Comparison of ENCODE assay signal across 9 mouse cellular contexts in genomic region chr17:63413973-63414580, GRCm38 (mm10).
A peak's percentile ranks its signal among the peaks of the same experiment; 100 is the strongest.
DNase-seq lines count a peak whose midpoint lies in the region; ATAC-seq and TF ChIP-seq lines count a peak whose summit lies in the region.
"Had no signal": no experiment of that assay in that cellular context is flagged by ENCODE, and none has a peak within 500 bp of the region (broad histone marks: within the 10 kb centered on the region; RNA-seq: fewer than 3 reads in every experiment).

No protein-coding gene starts in this region.

- H3K9ac ChIP-seq in embryonic facial prominence, embryonic 14.5 days (ENCODE audit: low read depth, low read length): no peak overlapping the region

- ATAC-seq in embryonic facial prominence, embryonic 14.5 days (ENCODE audit: low read depth): no peak

- intact Hi-C loops in gastrocnemius, adult 2 months (cut with DNase I): loop anchor here (10.0 kb wide), 1 partner anchor 51 kb away; no protein-coding TSS in a partner anchor
- intact Hi-C loops in left cerebral cortex, postnatal 36 days (cut with DNase I): loop anchor here (5.0 kb wide), 1 partner anchor 92 kb away; no protein-coding TSS in a partner anchor

- no peaks in the 10 kb centered on the region for H3K27me3 ChIP-seq in embryonic facial prominence, embryonic 14.5 days (replicated peaks; ENCODE audit: control insufficient read depth, insufficient read depth, low read length)
- H3K27me3 ChIP-seq in splenic B cell, adult 2 months (ENCODE audit: control insufficient read depth, insufficient read depth, low read length, poor library complexity, severe bottlenecking): no peaks in the 10 kb centered on the region
- H3K27me3 ChIP-seq: megakaryocyte, embryonic 14.5 days had no signal

- DNase-seq in gastrocnemius, adult 2 months: no peak
- no peak for DNase-seq in gastrocnemius, postnatal 10 days
- DNase-seq in right cerebral cortex, postnatal 10 days (ENCODE audit: low spot score in 2 of 2): peak; percentile 23
- DNase-seq in right cerebral cortex, adult 18-20 months: no peak
- DNase-seq in embryonic facial prominence, embryonic 14.5 days (ENCODE audit: low spot score): peak; percentile 27
- DNase-seq in splenic B cell, adult 2 months (ENCODE audit: low read depth, low spot score): peak; percentile 53
- no peak for DNase-seq in left cerebral cortex, postnatal 36 days (ENCODE audit: low spot score in 2 of 2)
- DNase-seq in layer of hippocampus, postnatal 25 days (ENCODE audit: extremely low spot score in 1 of 2, low spot score in 1 of 2): no peak

- peaks cover 6% of the 10 kb centered on the region; the same call in 1 of the 2 replicates for H3K9me3 ChIP-seq in embryonic facial prominence, embryonic 14.5 days (ENCODE audit: control insufficient read depth, low read length)

- H3K4me3 ChIP-seq in gastrocnemius, adult 2 months: no peak overlapping the region
- H3K4me3 ChIP-seq in embryonic facial prominence, embryonic 14.5 days (ENCODE audit: low read depth, low read length): no peak overlapping the region
- H3K4me3 ChIP-seq: megakaryocyte, embryonic 14.5 days had no signal

- WGBS in embryonic facial prominence, embryonic 14.5 days: 100% methylated on average over 1 of the region's 1 CpGs

- no peak overlapping the region for H3K4me2 ChIP-seq in embryonic facial prominence, embryonic 14.5 days (ENCODE audit: low read depth, low read length)

- no peak overlapping the region for H3K27ac ChIP-seq in gastrocnemius, adult 2 months
- H3K27ac ChIP-seq in embryonic facial prominence, embryonic 14.5 days (replicated peaks; ENCODE audit: low read depth, low read length): no peak overlapping the region

- peak; percentile 78 for TF ChIP-seq CTCF in gastrocnemius, adult 2 months (IDR thresholded peaks at IDR 0.05)

- no peaks in the 10 kb centered on the region for H3K4me1 ChIP-seq in embryonic facial prominence, embryonic 14.5 days (ENCODE audit: control insufficient read depth, insufficient read depth, low read length)

- H3K36me3 ChIP-seq in embryonic facial prominence, embryonic 14.5 days (ENCODE audit: control insufficient read depth, insufficient read depth, low read length): no peaks in the 10 kb centered on the region; the same call in 1 of the 2 replicates
- H3K36me3 ChIP-seq in splenic B cell, adult 2 months (ENCODE audit: control insufficient read depth, insufficient read depth, low read length, poor library complexity, severe bottlenecking): peaks cover 2% of the 10 kb centered on the region; the same call in 1 of the 2 replicates

Comparison
In these comparisons a context has a peak if more than half of its experiments do, and no peak if none do; other contexts are left out.
1. DNase-seq: peak in right cerebral cortex, postnatal 10 days (2 of 2), embryonic facial prominence, embryonic 14.5 days (single experiment) and splenic B cell, adult 2 months (single experiment); none in gastrocnemius, adult 2 months (single experiment), gastrocnemius, postnatal 10 days (single experiment), right cerebral cortex, adult 18-20 months (single experiment), left cerebral cortex, postnatal 36 days (0 of 2) and layer of hippocampus, postnatal 25 days (0 of 2).